Mouse (Mus musculus): ENCODE measurements around the gene Hfm1.
A peak's percentile ranks its signal among the peaks of the same experiment; 100 is the strongest.

- TF ChIP-seq GATA1 (IDR thresholded peaks at IDR 0.05; ENCODE audit: borderline replicate concordance, low read length): no peak
- TF ChIP-seq FLI1 (IDR thresholded peaks at IDR 0.05; ENCODE audit: low read length): peak; percentile 65; the same call in 1 of the 2 replicates
These were observed 37.7 kb upstream of the Hfm1 start, which contains the start of gene Cdc7 for GRCm38 (mm10) chr5:106963584-106964512.

All from megakaryocyte, embryonic 14.5 days (primary cell).